Mouse (Mus musculus): ENCODE results near the gene Tgfa.

- no peak for TF ChIP-seq EP300 (IDR thresholded peaks at IDR 0.05; ENCODE audit: low read depth)
- TF ChIP-seq CTCF (IDR thresholded peaks at IDR 0.05; ENCODE audit: low read depth), result no peak
Measured at GRCm38 (mm10) chr6:86222381-86222780, 27.4 kb downstream of the Tgfa start.

Measured in liver, postnatal 0 days (tissue).